Mouse (Mus musculus): ENCODE measurements at regions not wholly inside any gene's neighbourhood (a gene's known extent, or its start where the extent isn't known, plus 50 kb on each side); places are given as distances from the start of the nearest gene placed in this dataset.

- TF ChIP-seq POLR2A (IDR thresholded peaks at IDR 0.05; ENCODE audit: insufficient read depth, low read depth, low read length) = no peak
- no peak for TF ChIP-seq CTCF (IDR thresholded peaks at IDR 0.05; ENCODE audit: insufficient read depth, low read depth, low read length)
These were observed 148.8 kb downstream of the Plpp3 start for GRCm38 (mm10) chr4:105305931-105306330.

All from olfactory bulb, adult 2 months (tissue).